Mouse (Mus musculus): Measurements from ENCODE around the gene Unc13c. TPM values are rescaled to one million over a fixed set of nuclear protein-coding genes. Genes with fewer than 3 reads are reported as not detected.

Unc13c gene
- polyA plus RNA-seq (2014; fragmentation: Nextera tagmentation; extraction: Ambion mirVana), result 0.18 and 0.19 TPM in 2 replicates

- Histone ChIP-seq H3K27me3 (replicated peaks; ENCODE audit: control insufficient read depth, insufficient read depth, low read length) (no peaks in the 10 kb centered on the region), H3K4me3 (ENCODE audit: low read depth, low read length) (no peak within 1 kb of the TSS), H3K9me3 (ENCODE audit: control insufficient read depth, low read length) (no peaks in the 10 kb centered on the region), H3K9ac (ENCODE audit: low read depth, low read length) (no peak within 1 kb of the TSS), H3K4me1 (replicated peaks; ENCODE audit: control insufficient read depth, insufficient read depth, low read length) (no peaks in the 10 kb centered on the region; the same call in 1 of the 2 replicates), H3K36me3 (ENCODE audit: control insufficient read depth, insufficient read depth, low read length) (no peaks in the 10 kb centered on the region), H3K4me2 (peak within 1 kb of the TSS; percentile 47), H3K27ac (ENCODE audit: low read depth, low read length) (no peak within 1 kb of the TSS)
- DNase-seq (ENCODE audit: low spot score), result peak; percentile 31
- no peak for ATAC-seq (replicated peaks; ENCODE audit: low FRiP score)
- 4% methylated on average over 17 of the region's 17 CpGs for WGBS
Observed at GRCm38 (mm10) chr9:73968641-73969121, at the start of gene Unc13c. TSS of gene Unc13c (minus strand) at chr9:73968966.

DNA sequence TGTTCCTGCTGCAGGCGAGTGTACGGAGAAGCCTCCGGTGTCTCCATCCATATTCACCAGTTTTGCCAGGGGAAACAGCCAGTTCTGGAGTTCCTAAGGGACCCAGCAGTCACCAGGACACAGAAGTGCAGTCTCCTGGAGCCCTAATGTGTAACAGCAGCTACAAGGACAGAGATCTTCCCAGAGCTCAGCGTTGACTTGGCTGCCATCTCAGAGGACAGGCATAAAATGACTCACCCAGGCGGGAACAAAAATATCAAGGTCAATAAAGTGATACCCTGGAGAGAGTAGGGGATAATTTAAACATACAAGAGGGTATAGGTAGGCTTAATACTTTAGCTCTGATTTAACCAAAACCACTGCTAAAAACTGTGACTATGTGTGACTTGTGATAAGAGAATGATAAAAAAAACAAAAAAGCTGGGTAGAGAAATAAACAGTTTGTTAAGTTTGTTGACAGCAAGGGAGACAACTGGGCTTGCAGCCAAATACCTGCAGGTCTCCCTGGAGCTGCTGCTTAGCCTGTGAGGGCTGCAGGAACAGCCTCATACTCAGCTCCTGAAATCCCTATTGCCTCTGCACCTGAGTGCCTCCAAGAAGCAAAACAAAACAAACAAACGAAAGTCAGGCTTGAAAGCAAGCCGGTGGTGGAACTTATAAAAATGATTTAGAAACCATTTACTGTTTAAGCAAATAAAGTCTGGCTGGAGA lies 39.4 kb upstream of the Unc13c start:
- Histone ChIP-seq H3K4me3 (ENCODE audit: low read depth, low read length) (no peak overlapping the region), H3K4me1 (replicated peaks; ENCODE audit: control insufficient read depth, insufficient read depth, low read length) (no peaks in the 10 kb centered on the region), H3K9me3 (ENCODE audit: control insufficient read depth, low read length) (no peaks in the 10 kb centered on the region), H3K9ac (ENCODE audit: low read depth, low read length) (no peak overlapping the region), H3K36me3 (ENCODE audit: control insufficient read depth, insufficient read depth, low read length) (no peaks in the 10 kb centered on the region), H3K27ac (ENCODE audit: low read depth, low read length) (no peak overlapping the region), H3K27me3 (replicated peaks; ENCODE audit: control insufficient read depth, insufficient read depth, low read length) (no peaks in the 10 kb centered on the region), H3K4me2 (no peak overlapping the region)
- 74% methylated on average over 7 of the region's 7 CpGs for WGBS
- ATAC-seq (replicated peaks; ENCODE audit: low FRiP score) (no peak), DNase-seq (ENCODE audit: low spot score) (no peak)

GRCm38 (mm10) chr9:74002388-74002990 lies 33.7 kb upstream of the Unc13c start:
- no peaks in the 10 kb centered on the region for H3K9me3 ChIP-seq (ENCODE audit: control insufficient read depth, low read length)
- no peak overlapping the region for H3K4me3 ChIP-seq (ENCODE audit: low read depth, low read length)
- no peak overlapping the region for H3K4me2 ChIP-seq
- H3K9ac ChIP-seq (ENCODE audit: low read depth, low read length), result no peak overlapping the region
- no peaks in the 10 kb centered on the region for H3K4me1 ChIP-seq (replicated peaks; ENCODE audit: control insufficient read depth, insufficient read depth, low read length)
- no peaks in the 10 kb centered on the region for H3K27me3 ChIP-seq (replicated peaks; ENCODE audit: control insufficient read depth, insufficient read depth, low read length)
- WGBS, result 50% methylated on average over 6 of the region's 6 CpGs
- no peak overlapping the region for H3K27ac ChIP-seq (ENCODE audit: low read depth, low read length)
- no peaks in the 10 kb centered on the region for H3K36me3 ChIP-seq (ENCODE audit: control insufficient read depth, insufficient read depth, low read length)
- no peak for DNase-seq (ENCODE audit: low spot score)
- no peak for ATAC-seq (replicated peaks; ENCODE audit: low FRiP score)

DNA sequence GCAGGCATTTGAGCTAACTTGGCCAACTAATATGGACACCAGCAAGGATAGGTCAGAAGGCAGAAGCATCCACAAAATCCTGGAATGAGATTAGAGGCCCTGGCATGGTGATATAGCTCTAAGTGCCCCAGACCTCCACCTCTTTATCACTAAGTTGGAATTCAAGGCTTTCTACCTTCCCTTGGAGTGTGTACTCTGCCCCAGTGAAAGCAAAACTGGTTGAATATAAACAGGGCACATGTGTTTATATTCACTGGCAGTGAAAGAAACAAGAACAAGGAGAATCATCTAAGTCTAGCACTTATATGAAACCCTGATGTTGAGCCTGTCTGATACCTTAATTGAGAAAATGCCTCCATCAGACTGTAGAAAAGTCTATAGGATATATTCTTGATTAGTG lies 19.3 kb upstream of the Unc13c start:
- no peak for DNase-seq (ENCODE audit: low spot score)
- H3K9me3 ChIP-seq (ENCODE audit: control insufficient read depth, low read length), result no peaks in the 10 kb centered on the region
- ATAC-seq (replicated peaks; ENCODE audit: low FRiP score), result no peak
- H3K4me3 ChIP-seq (ENCODE audit: low read depth, low read length), result no peak overlapping the region
- no peak overlapping the region for H3K4me2 ChIP-seq
- no peaks in the 10 kb centered on the region for H3K4me1 ChIP-seq (replicated peaks; ENCODE audit: control insufficient read depth, insufficient read depth, low read length)
- H3K9ac ChIP-seq (ENCODE audit: low read depth, low read length), result no peak overlapping the region
- H3K36me3 ChIP-seq (ENCODE audit: control insufficient read depth, insufficient read depth, low read length), result no peaks in the 10 kb centered on the region
- H3K27me3 ChIP-seq (replicated peaks; ENCODE audit: control insufficient read depth, insufficient read depth, low read length), result no peaks in the 10 kb centered on the region
- H3K27ac ChIP-seq (ENCODE audit: low read depth, low read length), result no peak overlapping the region

GRCm38 (mm10) chr9:73987236-73987635 lies 18.5 kb upstream of the Unc13c start:
- DNase-seq (ENCODE audit: low spot score) (no peak), ATAC-seq (replicated peaks; ENCODE audit: low FRiP score) (no peak)
- 56% methylated on average over 2 of the region's 2 CpGs for WGBS
- H3K4me2 ChIP-seq, result no peak overlapping the region
- H3K36me3 ChIP-seq (ENCODE audit: control insufficient read depth, insufficient read depth, low read length), result no peaks in the 10 kb centered on the region
- no peak overlapping the region for H3K27ac ChIP-seq (ENCODE audit: low read depth, low read length)
- no peaks in the 10 kb centered on the region for H3K4me1 ChIP-seq (replicated peaks; ENCODE audit: control insufficient read depth, insufficient read depth, low read length)
- no peaks in the 10 kb centered on the region for H3K27me3 ChIP-seq (replicated peaks; ENCODE audit: control insufficient read depth, insufficient read depth, low read length)
- no peaks in the 10 kb centered on the region for H3K9me3 ChIP-seq (ENCODE audit: control insufficient read depth, low read length)
- no peak overlapping the region for H3K4me3 ChIP-seq (ENCODE audit: low read depth, low read length)
- H3K9ac ChIP-seq (ENCODE audit: low read depth, low read length), result no peak overlapping the region

DNA sequence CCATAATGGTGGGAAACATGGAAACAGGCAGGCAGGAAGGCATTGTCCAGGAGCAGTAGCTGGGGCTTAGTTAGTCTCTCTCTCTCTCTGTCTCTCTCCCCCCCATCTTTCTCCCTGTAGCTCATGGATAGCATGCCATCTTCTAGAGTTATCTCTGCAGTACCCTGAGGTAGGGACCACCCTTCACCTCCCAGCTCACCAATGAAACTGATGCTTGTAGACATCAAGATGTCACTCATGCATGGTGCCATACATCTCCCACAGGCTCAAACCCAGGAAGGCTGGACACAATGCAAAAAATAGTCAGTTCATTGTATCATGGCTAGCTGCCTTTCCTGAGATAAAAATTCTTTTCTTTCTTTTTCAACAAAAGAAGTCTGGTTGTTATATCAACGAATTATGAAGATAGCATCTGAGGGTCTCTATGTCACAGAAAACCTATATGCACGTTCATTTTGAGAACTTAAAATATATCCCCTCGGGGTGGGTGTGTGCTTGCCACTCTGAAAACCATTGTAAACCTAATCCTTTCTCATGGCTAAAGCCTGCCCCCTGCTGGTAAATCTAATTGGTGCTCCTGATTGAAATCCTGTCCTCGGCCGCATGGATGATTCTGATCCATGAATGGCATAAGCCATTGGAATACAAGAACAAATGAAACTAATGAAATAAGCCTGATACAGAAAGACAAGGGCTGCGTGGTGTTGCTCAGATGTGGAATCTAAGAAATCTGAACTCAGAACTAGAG lies 14.0 kb upstream of the Unc13c start:
- ATAC-seq (replicated peaks; ENCODE audit: low FRiP score) (no peak), DNase-seq (ENCODE audit: low spot score) (peak; percentile 43)
- Histone ChIP-seq H3K36me3 (ENCODE audit: control insufficient read depth, insufficient read depth, low read length) (no peaks in the 10 kb centered on the region), H3K4me2 (no peak overlapping the region), H3K27me3 (replicated peaks; ENCODE audit: control insufficient read depth, insufficient read depth, low read length) (no peaks in the 10 kb centered on the region), H3K4me1 (replicated peaks; ENCODE audit: control insufficient read depth, insufficient read depth, low read length) (no peaks in the 10 kb centered on the region), H3K27ac (ENCODE audit: low read depth, low read length) (no peak overlapping the region), H3K9ac (ENCODE audit: low read depth, low read length) (no peak overlapping the region), H3K9me3 (ENCODE audit: control insufficient read depth, low read length) (no peaks in the 10 kb centered on the region), H3K4me3 (ENCODE audit: low read depth, low read length) (no peak overlapping the region)
- 19% methylated on average over 6 of the region's 6 CpGs for WGBS

- ATAC-seq (replicated peaks; ENCODE audit: low FRiP score) (no peak), DNase-seq (ENCODE audit: low spot score) (no peak)
- Histone ChIP-seq H3K4me1 (replicated peaks; ENCODE audit: control insufficient read depth, insufficient read depth, low read length) (no peaks in the 10 kb centered on the region; the same call in 1 of the 2 replicates), H3K9ac (ENCODE audit: low read depth, low read length) (no peak overlapping the region), H3K27me3 (replicated peaks; ENCODE audit: control insufficient read depth, insufficient read depth, low read length) (no peaks in the 10 kb centered on the region), H3K36me3 (ENCODE audit: control insufficient read depth, insufficient read depth, low read length) (no peaks in the 10 kb centered on the region), H3K27ac (ENCODE audit: low read depth, low read length) (no peak overlapping the region), H3K9me3 (ENCODE audit: control insufficient read depth, low read length) (no peaks in the 10 kb centered on the region), H3K4me3 (ENCODE audit: low read depth, low read length) (no peak overlapping the region), H3K4me2 (no peak overlapping the region)
- WGBS, result 65% methylated on average over 8 of the region's 8 CpGs
Observed at GRCm38 (mm10) chr9:73972327-73972988, 3.7 kb upstream of the Unc13c start.

GRCm38 (mm10) chr9:73970717-73971116 lies 2.0 kb upstream of the Unc13c start:
- ATAC-seq (replicated peaks; ENCODE audit: low FRiP score), result no peak
- no peak overlapping the region for H3K4me3 ChIP-seq (ENCODE audit: low read depth, low read length)
- DNase-seq (ENCODE audit: low spot score), result no peak
- H3K9ac ChIP-seq (ENCODE audit: low read depth, low read length), result no peak overlapping the region
- WGBS, result 78% methylated on average over 9 of the region's 9 CpGs
- H3K27ac ChIP-seq (ENCODE audit: low read depth, low read length), result no peak overlapping the region
- H3K36me3 ChIP-seq (ENCODE audit: control insufficient read depth, insufficient read depth, low read length), result no peaks in the 10 kb centered on the region
- no peaks in the 10 kb centered on the region for H3K9me3 ChIP-seq (ENCODE audit: control insufficient read depth, low read length)
- no peak overlapping the region for H3K4me2 ChIP-seq
- no peaks in the 10 kb centered on the region for H3K27me3 ChIP-seq (replicated peaks; ENCODE audit: control insufficient read depth, insufficient read depth, low read length)
- H3K4me1 ChIP-seq (replicated peaks; ENCODE audit: control insufficient read depth, insufficient read depth, low read length), result no peaks in the 10 kb centered on the region; the same call in 1 of the 2 replicates

Measured in liver, embryonic 11.5 days (tissue).